Mouse (Mus musculus): ENCODE data around the gene Hist1h2bq. TPM values are rescaled to one million over a fixed set of nuclear protein-coding genes. Genes with fewer than 3 reads are reported as not detected.
"Not testable (repeated sequence)": the region's sequence is repeated elsewhere in the genome, so short reads cannot be mapped to it uniquely, and the experiment has no call there.

Hist1h2bq gene
- polyA plus RNA-seq, 1 experiment, result 2.7 TPM

GRCm38 (mm10) chr13:21789925-21790324 lies 20.1 kb downstream of the Hist1h2bq start:
- DNase-seq (ENCODE audit: low spot score), result no peak

- DNase-seq (ENCODE audit: low spot score), result no peak
Observed at GRCm38 (mm10) chr13:21787760-21788593, 22.0 kb downstream of the Hist1h2bq start.

GRCm38 (mm10) chr13:21786899-21787629 lies 22.9 kb downstream of the Hist1h2bq start, which contains the start of the genes Hist1h2an and Hist1h2bp:
TSS of gene Hist1h2an (minus strand) at chr13:21787218.
TSS of gene Hist1h2bp (plus strand) at chr13:21787461.
- peak; percentile 52 for DNase-seq (ENCODE audit: low spot score)

- DNase-seq (ENCODE audit: low spot score), result no peak
Observed at GRCm38 (mm10) chr13:21786189-21786898, 23.7 kb downstream of the Hist1h2bq start.

GRCm38 (mm10) chr13:21784311-21784710 lies 25.7 kb downstream of the Hist1h2bq start:
- DNase-seq (ENCODE audit: low spot score), result no peak

- no peak for DNase-seq (ENCODE audit: low spot score)
Observed at GRCm38 (mm10) chr13:21783734-21784161, 26.2 kb downstream of the Hist1h2bq start.

DNA sequence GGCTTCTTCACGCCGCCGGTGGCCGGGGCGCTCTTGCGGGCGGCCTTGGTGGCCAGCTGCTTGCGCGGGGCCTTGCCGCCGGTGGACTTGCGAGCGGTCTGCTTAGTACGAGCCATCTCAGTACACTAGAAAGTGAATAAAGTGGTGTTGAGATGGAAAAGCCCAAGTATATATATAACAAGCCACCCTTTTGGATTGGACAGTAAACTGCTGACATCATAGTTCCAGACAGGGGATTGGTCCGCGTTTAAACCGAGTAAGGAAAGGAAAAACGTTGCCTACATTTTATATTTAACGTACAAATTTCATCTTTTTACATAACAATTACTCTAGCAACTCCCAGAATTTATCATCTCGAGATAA lies 26.8 kb downstream of the Hist1h2bq start, which contains the start of gene Hist1h3i:
Gene Hist1h3i (minus strand): TSS at position 116 of the 363 bp plus-strand sequence.
- no peak for DNase-seq (ENCODE audit: low spot score)

GRCm38 (mm10) chr13:21782361-21783254 lies 27.4 kb downstream of the Hist1h2bq start:
- DNase-seq (ENCODE audit: low spot score), result not testable (repeated sequence)

DNA sequence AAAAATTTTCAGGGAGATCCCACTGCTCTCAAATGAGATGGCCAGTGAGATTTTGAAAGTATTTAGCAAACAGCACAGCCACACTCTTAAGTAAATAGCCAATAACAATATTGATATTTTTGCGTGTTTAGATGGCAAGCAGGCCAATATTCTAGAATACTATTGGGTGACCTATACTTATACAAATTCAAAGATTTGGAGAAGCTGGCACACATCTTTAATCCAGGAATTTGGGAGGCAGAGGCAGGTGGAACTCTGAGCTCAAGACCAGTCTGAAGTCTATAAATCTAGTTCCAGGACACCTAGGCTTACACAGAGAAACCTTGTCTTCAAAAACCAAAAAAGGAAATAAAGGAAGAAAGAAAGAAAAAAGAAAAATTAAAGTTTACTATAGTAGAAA lies 28.4 kb downstream of the Hist1h2bq start:
- no peak for DNase-seq (ENCODE audit: low spot score)

DNA sequence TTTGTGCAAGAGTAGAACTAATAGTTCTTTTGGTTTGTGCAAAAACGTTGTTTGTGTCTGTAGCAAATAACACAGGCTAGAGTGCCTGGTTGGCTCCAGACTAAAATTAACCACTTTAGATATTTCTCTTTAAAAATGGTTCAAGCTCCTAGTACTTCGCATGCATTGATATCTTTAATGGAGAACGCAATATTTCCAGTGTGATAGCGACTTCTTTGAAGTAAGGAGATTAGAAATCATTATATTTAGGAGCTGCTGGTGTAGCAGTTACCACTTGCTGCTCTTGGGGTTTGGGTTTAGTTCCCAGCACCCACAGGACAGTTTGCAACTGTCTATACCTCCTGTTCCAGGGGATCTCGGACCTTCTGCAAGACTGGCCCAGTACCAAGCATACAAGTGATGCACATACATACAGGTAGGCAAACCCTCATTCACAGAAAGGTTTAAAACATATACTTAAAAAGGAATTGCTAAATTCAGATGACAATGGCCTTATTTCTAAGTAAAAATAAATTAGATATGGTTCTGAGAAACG lies 28.9 kb downstream of the Hist1h2bq start:
- DNase-seq (ENCODE audit: low spot score), result no peak

- peak; percentile 27 for DNase-seq (ENCODE audit: low spot score)
Observed at GRCm38 (mm10) chr13:21779767-21780731, 29.9 kb downstream of the Hist1h2bq start, which contains the start of gene Hist1h1b. TSS of gene Hist1h1b (minus strand) at chr13:21780625.

DNA sequence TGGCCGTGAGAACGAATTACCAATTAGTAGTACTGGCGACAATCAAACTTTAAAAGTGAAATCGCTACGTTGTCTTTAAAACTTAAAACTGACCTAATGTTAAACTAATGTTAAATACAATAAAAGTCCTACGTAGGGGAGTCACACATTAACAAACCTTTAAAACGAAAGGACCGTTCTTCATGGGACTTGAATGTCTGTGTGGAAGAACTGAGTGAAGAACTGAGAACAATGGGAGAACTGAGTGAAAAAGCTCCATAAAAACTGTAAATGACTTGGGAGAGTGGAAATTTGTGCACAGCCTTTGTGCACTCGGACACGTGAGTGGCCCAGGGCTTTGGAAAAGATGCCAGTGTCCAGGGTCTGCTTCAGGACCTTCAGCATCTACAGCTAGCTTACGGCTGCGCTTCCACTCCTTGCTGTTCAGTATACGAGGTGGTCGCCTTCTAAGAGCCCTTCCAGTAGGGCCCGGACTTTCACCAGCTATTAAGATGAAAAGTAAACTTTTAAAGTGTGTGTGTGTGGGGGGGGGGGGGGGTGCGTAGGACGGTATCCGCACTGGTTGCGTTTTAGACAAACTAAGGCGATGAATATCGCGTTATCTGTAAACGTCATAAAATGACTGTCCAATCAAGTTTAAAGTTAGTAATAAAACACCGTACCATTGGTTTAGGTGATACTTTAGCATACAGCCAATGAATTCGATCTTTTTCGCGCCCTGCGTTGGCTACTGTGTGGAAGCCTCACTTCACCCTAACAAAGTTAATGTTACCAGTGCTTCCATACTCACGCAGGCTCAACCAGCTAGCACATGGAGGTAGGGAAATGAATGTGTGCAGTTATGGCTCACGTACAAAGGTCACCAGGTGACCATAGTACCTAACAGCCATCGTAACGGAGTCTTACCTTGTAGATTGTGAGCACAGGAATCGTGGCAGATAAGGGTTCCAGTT lies 30.9 kb downstream of the Hist1h2bq start:
- DNase-seq (ENCODE audit: low spot score), result no peak

Other genes starting within 250 kb of the Hist1h2bq start
- gene Olfr1364, start 228.4 kb downstream of the Hist1h2bq start, polyA plus RNA-seq (2012; rRNA removed), result not detected in 2 replicates
- not detected in 2 replicates for gene Olfr1362, start 196.2 kb downstream of the Hist1h2bq start, polyA plus RNA-seq (2012; rRNA removed)
- gene Olfr11, start 167.7 kb downstream of the Hist1h2bq start, polyA plus RNA-seq (2012; rRNA removed), result not detected in 2 replicates
- not detected in 2 replicates for gene Olfr1361, start 146.8 kb downstream of the Hist1h2bq start, polyA plus RNA-seq (2012; rRNA removed)
- gene Olfr1360, start 132.8 kb downstream of the Hist1h2bq start, polyA plus RNA-seq (2012; rRNA removed), result not detected in 2 replicates
- gene Olfr1359, start 112.1 kb downstream of the Hist1h2bq start, polyA plus RNA-seq (2012; rRNA removed), result not detected in 2 replicates
- gene Hist1h2bl, start 94.1 kb downstream of the Hist1h2bq start, polyA plus RNA-seq (2012; rRNA removed), result 0.91 TPM in 1 of 2 replicates, not detected in the other
- not detected in 2 replicates for gene Hist1h2ai, start 93.8 kb downstream of the Hist1h2bq start, polyA plus RNA-seq (2012; rRNA removed)
- not detected in 2 replicates for gene Hist1h3h, start 92.5 kb downstream of the Hist1h2bq start, polyA plus RNA-seq (2012; rRNA removed)
- gene Hist1h2bm, start 88.2 kb downstream of the Hist1h2bq start, polyA plus RNA-seq (2012; rRNA removed), result 0.25 TPM in 1 of 2 replicates, not detected in the other
- 1.2 and 1.7 TPM in 2 replicates for gene Hist1h4j, start 75.1 kb downstream of the Hist1h2bq start, polyA plus RNA-seq (2012; rRNA removed)
- gene Hist1h4k, start 59.7 kb downstream of the Hist1h2bq start, polyA plus RNA-seq (2012; rRNA removed), result 1.4 and 1.5 TPM in 2 replicates
- gene Hist1h2ak, start 56.4 kb downstream of the Hist1h2bq start, polyA plus RNA-seq (2012; rRNA removed), result 0.28 TPM in 1 of 2 replicates, not detected in the other
- 0.96 and 1.9 TPM in 2 replicates for gene Hist1h2bn, start 56.1 kb downstream of the Hist1h2bq start, polyA plus RNA-seq (2012; rRNA removed)
- gene Hist1h1b, start 29.6 kb downstream of the Hist1h2bq start, polyA plus RNA-seq (2012; rRNA removed), result 0.39 and 0.44 TPM in 2 replicates
- gene Hist1h3i, start 26.8 kb downstream of the Hist1h2bq start, polyA plus RNA-seq (2012; rRNA removed), result 0.65 and 0.96 TPM in 2 replicates
- gene Hist1h2an, start 23.0 kb downstream of the Hist1h2bq start, polyA plus RNA-seq (2012; rRNA removed), result not detected in 2 replicates
- 0.16 TPM in 1 of 2 replicates, not detected in the other for gene Hist1h2bp, start 22.7 kb downstream of the Hist1h2bq start, polyA plus RNA-seq (2012; rRNA removed)
- not detected in 2 replicates for gene Hist1h2ao, start 268 bp upstream of the Hist1h2bq start, polyA plus RNA-seq (2012; rRNA removed)
- not detected in 2 replicates for gene Hist1h4m, start 1.5 kb upstream of the Hist1h2bq start, polyA plus RNA-seq (2012; rRNA removed)
- 3.2 and 5.1 TPM in 2 replicates for gene Hist1h4n, start 22.0 kb upstream of the Hist1h2bq start, polyA plus RNA-seq (2012; rRNA removed)
- gene Hist1h2ap, start 23.3 kb upstream of the Hist1h2bq start, polyA plus RNA-seq (2012; rRNA removed), result 0.54 and 1.5 TPM in 2 replicates
- gene Hist1h2br, start 23.5 kb upstream of the Hist1h2bq start, polyA plus RNA-seq (2012; rRNA removed), result 0.73 and 0.88 TPM in 2 replicates
- 1.7 TPM in 2 replicates for gene Zfp184, start 134.9 kb upstream of the Hist1h2bq start, polyA plus RNA-seq (2012; rRNA removed)
- gene Pom121l2, start 171.0 kb upstream of the Hist1h2bq start, polyA plus RNA-seq (2012; rRNA removed), result not detected in 2 replicates
- gene Prss16, start 199.5 kb upstream of the Hist1h2bq start, polyA plus RNA-seq (2012; rRNA removed), result 0.52 and 0.73 TPM in 2 replicates
- gene Hist1h2ah, start 225.4 kb upstream of the Hist1h2bq start, polyA plus RNA-seq (2012; rRNA removed), result 0.46 TPM in 1 of 2 replicates, not detected in the other
- 0.18 and 0.74 TPM in 2 replicates for gene Hist1h2bk, start 225.7 kb upstream of the Hist1h2bq start, polyA plus RNA-seq (2012; rRNA removed)
- gene Hist1h4i, start 231.2 kb upstream of the Hist1h2bq start, polyA plus RNA-seq (2012; rRNA removed), result 3.2 and 4.3 TPM in 2 replicates
- 0.50 and 0.56 TPM in 2 replicates for gene Hist1h2ag, start 232.7 kb upstream of the Hist1h2bq start, polyA plus RNA-seq (2012; rRNA removed)
- gene Hist1h2bj, start 233.0 kb upstream of the Hist1h2bq start, polyA plus RNA-seq (2012; rRNA removed), result 0.65 and 1.6 TPM in 2 replicates

All from urinary bladder, adult 2 months (tissue).